Mouse (Mus musculus): ENCODE measurements around the gene Gja5. TPM values are rescaled to one million over a fixed set of nuclear protein-coding genes. Genes with fewer than 3 reads are reported as not detected.
A peak's percentile ranks its signal among the peaks of the same experiment; 100 is the strongest.

Gene Gja5
- under 1 TPM; 0.71 to 0.75 TPM for total RNA-seq (2021)

DNA sequence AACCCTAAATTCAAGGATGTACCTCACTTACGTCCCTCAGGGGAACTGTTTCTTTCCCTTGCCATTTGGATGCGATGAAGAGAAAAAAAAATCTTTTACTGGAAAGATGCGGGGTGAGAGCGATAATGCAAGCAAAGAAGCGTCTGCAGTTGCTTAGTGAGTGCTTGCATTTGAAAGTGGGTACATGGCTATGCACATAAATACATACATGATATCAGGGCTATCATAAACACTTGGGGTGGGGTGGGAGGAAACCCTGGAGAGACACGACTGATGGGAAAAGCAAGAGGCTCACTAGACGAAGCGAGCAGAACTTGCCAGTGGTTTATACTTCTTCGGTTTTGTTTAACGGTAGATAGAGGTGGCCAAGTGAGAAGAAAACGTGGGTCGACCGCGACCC, at the start of gene Gja5:
Gene Gja5, plus strand, starts transcription at position 301 of the 400 bp plus-strand sequence.
- DNase-seq: no peak

- DNase-seq: no peak
These were observed 48.7 kb upstream of the Gja5 start for GRCm38 (mm10) chr3:96855833-96856232.

GRCm38 (mm10) chr3:96860498-96860897, 44.0 kb upstream of the Gja5 start:
- DNase-seq: no peak

GRCm38 (mm10) chr3:96867863-96868262, 36.6 kb upstream of the Gja5 start:
- DNase-seq: no peak

DNA sequence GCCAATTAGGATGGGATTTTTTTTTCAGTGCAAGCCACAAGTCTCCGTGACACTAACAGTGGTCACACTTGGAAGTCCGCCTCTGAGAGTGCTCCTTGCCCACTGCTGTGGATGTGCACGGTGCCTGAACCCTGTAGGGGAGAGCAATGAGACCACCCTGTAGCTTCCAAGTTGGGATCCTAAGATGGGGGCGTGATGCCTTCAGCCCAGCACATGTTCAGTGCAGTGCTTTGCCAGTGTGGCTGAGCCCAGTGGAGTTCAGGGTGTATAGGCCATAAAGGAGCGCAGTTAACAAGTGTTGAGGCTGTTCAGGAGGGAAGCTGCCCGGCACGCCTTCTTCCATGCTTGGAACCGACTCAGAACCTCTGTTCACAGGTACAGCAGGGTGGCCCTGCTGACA, 35.9 kb upstream of the Gja5 start:
- no peak for DNase-seq

DNA sequence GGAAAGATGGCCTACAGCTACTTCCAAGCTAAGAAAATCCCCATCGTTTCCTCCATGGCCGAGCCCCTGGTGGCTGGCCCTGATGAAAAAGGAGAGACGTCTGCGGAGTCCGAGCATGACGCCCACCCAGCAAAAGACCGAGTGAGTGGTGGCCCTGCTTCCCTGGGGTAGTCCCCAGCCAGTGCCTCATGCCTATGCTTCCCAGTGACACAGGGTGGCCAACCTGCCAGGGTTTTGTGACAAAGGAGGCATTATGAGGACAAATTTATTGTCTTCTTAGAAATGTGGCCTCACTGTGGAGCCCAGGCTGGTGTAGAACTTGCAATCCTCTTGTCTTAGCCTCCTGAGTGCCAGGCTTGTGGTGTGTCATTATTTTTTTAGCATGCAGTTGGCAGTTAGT, 35.4 kb upstream of the Gja5 start:
- no peak for DNase-seq

DNA sequence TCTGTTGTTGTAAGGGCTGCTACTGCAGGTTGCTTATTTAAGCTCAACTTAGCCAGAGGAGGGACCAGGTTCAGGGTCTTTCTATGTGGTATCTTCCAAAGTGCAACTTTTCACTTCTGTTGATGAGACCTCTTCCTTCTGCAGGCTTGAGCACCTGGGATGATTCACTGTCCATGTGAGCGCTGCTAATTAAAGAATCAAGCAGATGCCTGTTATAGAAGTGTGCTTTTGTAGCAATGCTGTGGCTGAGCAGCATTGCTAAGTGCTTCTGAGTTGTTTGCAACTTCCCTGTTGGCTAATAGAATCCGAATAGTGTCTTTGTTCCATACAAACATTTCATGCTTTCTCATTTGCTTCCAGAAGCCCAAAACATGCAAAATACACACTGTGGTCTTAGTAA, 34.2 kb upstream of the Gja5 start:
- DNase-seq: no peak

DNA sequence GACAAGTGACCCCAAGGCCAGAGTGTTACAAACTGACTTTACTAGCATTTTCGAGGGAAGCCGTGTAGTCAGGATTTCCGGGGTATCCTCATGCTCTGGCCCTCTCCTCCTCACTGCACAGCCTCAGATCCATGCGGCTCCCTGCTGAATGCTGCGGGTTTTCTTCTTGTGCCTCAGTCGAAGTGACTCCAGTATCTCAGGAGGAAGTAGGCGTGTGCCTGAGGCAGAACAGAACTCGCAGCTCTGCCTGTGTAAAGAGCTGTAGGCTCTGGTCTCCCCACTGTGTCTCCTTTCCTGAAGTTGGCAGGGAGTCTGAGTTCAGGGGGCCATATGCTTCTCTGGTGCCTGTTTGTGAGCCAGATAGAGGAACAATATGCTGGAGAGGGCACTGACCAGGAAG, 33.4 kb upstream of the Gja5 start:
- no peak for DNase-seq

DNA sequence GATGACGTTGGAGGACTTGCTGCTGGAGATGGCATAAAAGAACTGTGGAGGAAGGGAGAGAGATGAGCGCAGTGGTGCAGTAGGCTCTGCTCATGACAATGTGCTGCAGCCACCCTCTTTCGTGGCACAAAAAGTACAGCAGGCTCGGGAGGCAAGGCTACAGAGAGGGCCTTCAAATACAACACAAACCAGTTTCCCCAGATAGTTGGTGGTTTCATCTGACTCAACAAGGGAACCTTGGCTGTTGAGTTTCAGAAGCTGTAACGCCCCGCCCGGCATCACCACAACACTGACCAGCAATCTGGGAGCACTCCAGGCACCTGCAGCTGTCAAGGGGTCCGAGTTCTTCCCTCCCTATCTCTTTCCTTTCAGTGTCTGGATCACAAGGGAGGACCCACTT, 32.0 kb upstream of the Gja5 start:
- no peak for DNase-seq

DNA sequence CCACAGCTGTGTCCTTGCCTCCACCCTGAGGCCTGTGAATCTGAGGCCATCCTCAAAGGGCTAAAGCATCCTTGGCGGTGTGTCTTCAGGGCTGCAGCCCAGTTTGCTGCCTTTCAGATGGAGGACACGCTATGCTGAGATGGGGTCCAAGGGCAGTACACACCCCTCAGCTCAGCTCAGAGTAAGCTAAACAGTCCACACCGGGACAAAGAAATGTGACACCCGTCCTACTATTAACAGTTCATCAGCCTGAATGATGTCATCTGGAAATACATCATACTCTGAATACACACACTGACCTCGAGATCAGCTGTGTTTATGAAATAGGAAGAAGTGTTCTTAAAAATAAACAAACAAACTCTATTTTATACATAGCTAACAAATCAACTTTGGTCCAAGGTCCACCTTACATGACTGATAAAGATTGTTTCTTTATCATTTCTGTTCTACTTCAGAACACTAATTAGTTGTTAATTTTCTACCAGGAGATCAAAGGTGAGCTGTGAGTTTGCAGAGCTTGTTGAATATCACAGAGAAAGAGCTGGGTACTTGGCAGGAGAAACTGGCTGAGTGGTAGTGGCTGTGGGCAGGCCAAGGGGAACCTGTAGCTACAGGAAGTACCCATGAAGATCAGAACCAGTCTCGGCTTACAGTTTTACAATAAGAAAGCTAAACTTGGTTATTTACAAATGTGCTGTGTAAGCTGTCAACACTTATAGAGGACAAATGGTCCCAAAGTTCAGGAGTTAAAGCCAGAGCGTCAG, 29.5 kb upstream of the Gja5 start:
- no peak for DNase-seq

- no peak for DNase-seq
These were observed 25.0 kb upstream of the Gja5 start for GRCm38 (mm10) chr3:96879536-96879935.

DNA sequence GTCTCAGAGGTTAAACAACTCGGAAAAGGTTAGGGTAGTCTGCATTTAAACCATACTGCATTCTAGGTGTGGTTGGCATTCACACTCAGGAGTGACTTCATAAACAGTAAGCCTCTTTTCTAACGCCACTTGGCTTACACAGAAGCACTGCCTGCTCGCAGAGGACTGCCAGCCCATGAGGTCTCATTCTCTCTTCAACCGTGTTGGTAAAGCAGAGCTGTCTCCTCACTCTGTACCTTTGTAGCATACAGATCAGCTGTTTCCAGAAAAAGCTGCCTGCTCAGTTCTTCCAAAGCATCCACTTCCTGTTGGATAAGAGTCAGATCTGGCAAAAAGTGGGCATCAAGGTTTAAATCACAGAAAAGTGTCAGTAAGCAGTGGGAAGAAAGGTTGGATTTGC, 24.1 kb upstream of the Gja5 start:
- DNase-seq: no peak

DNA sequence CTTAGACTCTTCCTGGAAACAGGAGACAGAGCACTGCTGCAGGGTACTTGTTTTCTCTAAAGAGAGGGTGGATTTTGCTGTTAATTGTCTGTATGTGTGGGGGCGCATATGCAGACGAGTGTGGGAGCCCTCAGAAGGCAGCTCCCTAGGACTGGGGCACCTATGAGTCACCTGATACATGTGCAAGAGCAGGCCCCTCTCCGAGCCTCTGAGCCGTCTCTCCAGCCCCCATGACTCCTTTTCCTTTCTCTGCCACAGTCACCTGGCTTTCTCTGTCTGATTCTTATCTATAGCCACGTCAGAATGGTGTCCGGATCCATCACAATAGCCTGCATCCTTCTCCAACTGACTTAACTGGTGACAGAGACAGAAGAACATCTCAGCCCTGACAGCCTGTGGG, 22.9 kb upstream of the Gja5 start:
- DNase-seq: no peak

DNA sequence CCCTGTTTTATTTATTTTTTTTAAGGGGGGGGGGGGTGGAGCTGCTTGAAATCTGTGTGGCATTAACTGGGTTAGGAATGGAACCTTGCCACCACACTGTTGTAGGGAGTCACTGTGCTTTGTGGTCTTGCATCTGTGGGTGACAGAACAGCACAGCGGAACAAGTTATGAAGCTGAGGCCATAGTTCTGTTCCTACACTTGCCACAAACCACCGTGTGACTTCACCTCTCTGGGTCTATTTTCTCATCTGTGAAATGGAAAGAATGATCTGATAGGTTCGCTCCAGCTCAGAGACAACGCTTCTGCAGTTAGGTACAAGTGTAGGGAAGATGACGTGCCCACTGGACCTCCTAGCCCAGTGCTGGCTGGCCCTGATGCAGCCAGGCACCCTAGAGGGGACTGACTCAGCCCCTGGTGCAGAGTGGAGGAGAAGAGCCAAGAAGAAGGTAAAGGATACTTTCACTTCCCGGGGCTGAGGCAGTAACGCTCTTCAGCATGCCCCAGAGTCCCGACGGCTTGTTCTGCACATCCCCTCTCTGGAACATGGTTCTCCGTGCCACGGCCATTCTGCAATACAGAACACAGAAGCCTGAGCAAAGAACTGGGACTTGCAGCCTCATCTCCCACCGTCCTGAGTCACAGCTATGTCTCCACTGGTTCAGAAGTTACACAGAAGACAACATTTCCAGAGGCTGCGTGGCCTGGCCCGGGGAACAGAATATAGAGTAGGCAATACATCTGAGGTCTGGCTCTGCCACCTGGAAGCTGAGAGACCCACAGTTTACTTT, 22.2 kb upstream of the Gja5 start:
- DNase-seq: no peak

DNA sequence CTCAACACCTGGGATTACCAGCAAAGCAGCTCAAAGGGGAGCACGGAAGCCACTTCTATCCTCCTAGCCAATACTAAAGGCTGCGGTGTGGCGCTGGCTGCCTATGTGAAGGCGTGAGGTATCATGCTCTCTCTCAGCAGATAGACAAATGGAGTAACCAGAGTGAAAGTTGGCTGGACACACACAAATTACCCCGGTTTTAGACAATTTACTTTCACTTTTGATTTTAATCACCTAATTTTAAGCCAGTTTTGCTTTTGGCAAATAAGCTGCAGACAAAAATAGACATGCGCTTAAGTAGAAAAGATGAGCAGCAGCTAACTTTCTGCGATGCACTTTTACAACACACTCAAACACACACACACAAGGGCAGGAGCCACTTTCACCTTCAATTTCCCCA, 20.8 kb upstream of the Gja5 start:
- DNase-seq: no peak

DNA sequence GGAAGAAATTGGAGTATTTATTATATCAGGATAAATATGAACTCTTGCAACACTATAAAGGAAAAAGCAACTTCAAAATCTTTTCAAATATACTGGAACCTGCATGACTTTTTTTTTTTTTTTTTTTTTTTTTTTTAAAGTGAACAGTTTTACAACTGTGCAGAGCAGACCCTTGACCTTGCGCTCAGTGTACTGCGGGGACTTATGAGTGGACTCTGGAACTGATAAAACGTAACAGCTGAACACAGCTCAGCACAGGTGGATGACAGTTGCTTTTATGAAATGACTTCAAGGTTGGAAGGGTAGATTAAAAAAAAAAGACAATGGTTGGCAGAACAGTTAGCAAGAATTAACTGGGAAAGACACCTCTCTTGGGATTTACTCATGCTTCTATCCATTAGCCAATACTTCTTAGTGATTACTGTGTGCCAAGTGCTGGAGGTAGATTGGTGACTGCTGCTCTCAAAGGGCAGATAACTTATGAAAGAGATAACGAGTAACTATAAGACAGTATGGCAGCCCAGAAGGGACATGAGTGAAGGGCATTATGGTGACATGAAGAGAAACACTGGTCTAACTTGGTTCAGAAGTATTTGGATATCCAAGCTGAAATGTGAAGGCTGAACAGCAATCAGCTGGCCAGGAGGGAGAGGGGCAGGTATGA, 2.0 kb upstream of the Gja5 start:
- DNase-seq: no peak

DNA sequence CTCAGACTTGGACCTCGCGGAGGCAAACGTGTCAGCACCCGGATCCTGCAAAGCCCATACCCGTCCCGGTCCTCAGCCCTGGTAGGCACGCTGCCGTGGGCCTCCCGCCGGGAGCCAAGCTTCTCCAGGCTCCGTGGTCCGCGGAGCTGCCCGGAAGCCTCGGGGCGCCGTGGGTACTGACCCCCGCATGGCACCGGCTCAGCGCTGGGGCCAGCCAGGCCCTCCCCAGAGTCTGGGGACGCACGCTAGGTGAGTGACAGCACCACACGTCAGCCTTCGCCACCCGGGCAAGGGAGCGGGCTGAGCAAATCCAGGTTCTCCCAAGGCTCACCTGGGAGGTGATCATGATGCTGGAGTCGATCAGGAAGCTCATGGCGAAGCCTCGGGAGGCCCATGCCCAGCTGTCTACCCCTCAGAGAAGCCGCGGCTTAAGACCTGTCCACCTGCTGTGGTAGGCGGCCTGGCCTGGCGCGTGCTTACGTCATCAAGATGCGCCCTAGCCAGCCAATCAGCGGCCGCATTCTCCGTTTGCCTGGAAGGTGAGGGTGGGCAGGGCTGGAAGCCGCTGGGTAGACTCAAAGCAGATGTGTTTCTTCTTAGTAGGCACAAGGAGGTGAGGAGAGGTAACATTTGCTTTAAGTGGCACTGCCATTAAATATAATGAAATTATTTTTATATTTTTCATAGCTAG, 503 bp downstream of the Gja5 start, which contains the start of gene Gpr89:
Gene Gpr89, minus strand, starts transcription at position 496 of the 691 bp plus-strand sequence.
- DNase-seq: peak; percentile 92

- no peak for DNase-seq
These were observed 1.1 kb downstream of the Gja5 start for GRCm38 (mm10) chr3:96905592-96905991.

GRCm38 (mm10) chr3:96920991-96921390, 16.5 kb downstream of the Gja5 start:
- DNase-seq: no peak

GRCm38 (mm10) chr3:96924631-96925030, 20.1 kb downstream of the Gja5 start:
- no peak for DNase-seq

DNA sequence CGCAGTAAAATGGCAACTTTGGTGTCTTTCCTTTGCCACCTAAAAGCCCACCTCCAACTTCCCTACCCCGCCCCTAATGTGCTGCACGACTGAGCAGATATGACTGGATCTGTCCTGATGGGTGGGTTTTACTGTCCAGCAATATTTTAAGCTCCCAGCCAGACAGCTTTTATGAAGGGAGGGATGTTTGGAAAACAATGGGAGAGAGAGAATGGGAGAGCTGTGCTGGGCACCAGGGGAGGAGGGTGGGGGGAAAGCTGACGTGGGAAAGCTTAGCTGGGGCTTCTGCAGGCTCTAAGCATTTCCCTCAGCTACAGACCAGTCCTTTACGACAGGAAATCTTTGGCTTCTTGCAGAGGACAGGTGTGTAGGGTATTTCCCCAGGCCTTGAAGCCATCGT, 21.4 kb downstream of the Gja5 start, which contains the start of gene Gja8:
Gene Gja8, minus strand, starts transcription at position 101 of the 400 bp plus-strand sequence.
- no peak for DNase-seq

DNA sequence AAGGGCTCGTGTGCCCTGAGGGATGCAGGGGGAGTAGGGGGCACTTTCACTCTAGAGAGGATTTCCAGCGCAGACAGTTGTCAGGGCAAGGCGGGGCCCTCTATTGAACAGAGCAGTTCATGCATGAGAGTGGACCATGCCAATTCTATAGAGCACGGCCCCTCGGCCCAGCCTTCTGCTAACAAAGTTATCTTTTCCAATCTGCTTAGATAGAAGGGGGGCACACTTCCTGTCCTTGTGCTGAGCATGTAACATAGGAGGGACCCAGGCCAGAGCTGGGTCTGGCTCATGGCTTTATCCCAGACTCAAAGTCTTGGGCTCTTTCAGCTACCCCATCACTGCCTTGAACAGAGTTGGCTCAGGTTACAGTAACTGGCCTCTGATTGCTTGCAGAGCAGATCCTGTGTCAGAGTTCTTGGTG, 26.8 kb downstream of the Gja5 start:
- no peak for DNase-seq

GRCm38 (mm10) chr3:96936241-96936640, 31.7 kb downstream of the Gja5 start:
- no peak for DNase-seq

Measured in layer of hippocampus, postnatal 36 days (tissue).